Mouse (Mus musculus): ENCODE measurements around the gene Dnah8.

Dnah8 gene

DNA sequence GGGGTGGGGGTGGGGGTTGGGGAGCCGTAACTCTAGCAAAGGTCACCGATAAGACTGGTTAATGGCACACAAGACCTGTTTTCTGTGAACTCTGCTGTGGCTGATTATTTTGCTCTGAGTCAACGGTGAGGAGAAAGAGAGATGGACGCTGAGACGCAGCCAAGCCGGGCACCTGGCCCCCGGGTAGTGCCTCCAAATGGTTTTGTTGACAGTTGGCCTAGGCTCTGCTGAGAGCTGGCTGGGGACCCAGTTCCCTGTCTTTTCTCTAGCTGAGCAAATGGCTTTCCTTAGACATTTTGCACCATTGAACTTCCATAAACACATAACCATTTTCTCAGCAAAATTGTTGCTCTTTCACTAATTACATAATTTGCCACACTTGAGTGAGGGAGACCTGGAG lies 253.3 kb downstream of the Dnah8 start:
- peak; percentile 88 for DNase-seq (ENCODE audit: low read depth, low spot score)

DNA sequence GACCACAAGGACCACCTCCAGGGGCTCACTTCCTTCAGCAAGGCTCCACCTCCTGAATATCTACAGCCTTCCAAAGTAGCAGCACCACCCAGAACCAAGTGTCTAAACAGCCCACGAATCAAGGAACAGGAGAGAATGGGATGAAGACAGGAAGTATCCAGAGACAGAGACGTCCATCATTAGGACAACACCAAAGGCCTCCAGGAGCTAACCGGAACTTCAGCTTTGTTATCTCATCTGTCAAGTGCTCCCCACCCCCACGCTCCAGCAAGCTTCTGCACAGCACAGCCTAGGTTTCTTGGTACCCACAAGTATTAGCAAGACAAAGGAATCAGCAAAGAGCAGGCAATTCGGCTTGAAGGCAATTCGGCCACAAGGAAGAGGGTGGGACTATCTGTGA lies 254.5 kb downstream of the Dnah8 start:
- DNase-seq (ENCODE audit: low read depth, low spot score): no peak

DNA sequence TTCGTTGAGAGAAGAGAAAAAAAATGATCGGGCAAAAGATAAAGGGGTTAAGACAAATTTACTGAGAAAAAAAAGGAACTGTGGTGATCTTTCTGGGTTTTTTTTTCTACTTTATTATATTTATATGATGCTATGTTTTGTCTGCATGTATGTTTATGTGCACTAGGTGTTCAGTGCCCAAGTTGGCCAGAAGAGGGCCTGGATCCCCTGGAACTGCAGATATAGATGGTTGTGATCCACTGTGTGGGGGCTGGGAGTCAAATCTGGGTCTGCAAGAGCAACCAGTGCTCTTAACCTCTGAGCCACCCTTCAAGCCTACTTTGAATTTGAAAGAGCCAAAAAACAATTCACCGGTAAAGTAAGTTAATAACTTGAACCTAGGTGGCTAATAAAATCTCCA lies 256.2 kb downstream of the Dnah8 start:
- no peak for DNase-seq (ENCODE audit: low read depth, low spot score)

DNA sequence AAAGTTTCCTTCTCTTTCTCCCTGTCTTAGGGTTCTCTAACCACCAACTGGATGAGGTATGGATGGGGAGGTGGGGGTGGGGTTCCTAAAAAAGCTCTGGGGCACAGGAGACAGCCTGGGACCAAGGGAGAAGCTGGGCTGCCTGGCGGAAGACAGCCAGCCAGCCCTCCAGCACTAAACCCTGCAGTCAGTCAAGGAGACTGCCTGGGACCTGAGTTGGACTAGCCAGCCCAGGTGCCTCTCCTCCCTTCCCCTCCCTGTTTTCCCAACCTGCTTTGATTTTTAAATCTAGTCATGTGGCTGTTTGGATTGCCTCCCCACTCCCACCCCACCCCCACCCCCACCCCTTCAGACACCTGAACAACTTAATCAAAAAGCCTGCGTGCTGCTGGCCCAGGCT lies 256.8 kb downstream of the Dnah8 start:
- DNase-seq (ENCODE audit: low read depth, low spot score): no peak

- no peak for DNase-seq (ENCODE audit: low read depth, low spot score)
Observed at GRCm38 (mm10) chr17:30882206-30882605, 258.1 kb downstream of the Dnah8 start.

- DNase-seq (ENCODE audit: low read depth, low spot score): no peak
Observed at GRCm38 (mm10) chr17:30883534-30883933, 259.4 kb downstream of the Dnah8 start.

DNA sequence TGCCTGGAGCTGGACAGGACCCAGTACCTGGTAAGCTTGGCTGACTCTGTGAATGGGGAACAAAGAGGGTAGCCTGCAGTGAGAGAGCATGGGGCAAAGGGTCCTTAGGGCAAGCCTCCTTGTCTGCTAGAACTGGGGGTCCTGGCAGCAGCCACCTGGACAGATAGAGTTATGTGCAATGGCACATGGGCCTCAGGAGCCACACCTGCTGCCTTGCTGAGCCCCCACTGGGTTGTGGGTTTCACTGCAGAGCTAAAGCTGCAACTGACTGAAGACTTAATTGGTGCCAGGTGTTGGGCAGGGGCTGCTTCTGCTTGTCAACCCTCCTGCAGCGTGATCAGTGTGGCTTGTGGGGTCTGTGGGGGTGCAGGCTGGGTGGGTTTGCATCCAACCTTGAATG lies 267.9 kb downstream of the Dnah8 start:
- DNase-seq (ENCODE audit: low read depth, low spot score): no peak

GRCm38 (mm10) chr17:30892730-30893129 lies 268.6 kb downstream of the Dnah8 start:
- peak; percentile 29 for DNase-seq (ENCODE audit: low read depth, low spot score)

DNA sequence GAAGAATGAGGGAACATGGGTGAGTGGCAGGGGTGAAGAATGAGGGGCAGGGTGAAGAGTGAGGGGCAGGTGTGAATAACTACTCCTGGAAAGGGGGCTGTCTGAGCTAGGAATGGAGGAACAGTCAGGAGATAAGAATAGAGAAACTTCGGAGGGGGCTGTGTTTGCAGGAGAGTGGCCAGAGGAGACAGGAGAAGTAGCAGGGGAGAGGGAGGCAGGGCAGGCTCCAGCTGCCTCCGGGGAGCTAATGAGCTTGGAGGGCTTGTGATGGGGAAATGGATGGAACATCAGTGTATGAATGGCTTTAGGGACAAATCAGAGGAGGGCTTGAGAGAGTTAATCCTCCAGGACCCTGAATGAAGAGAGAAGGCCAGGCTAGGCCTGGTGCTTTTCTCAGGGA lies 272.9 kb downstream of the Dnah8 start:
- DNase-seq (ENCODE audit: low read depth, low spot score): no peak

GRCm38 (mm10) chr17:30901627-30902026 lies 277.5 kb downstream of the Dnah8 start, which contains the start of gene Glp1r:
Gene Glp1r, plus strand, starts transcription at chr17:30901817.
- DNase-seq (ENCODE audit: low read depth, low spot score): no peak

DNA sequence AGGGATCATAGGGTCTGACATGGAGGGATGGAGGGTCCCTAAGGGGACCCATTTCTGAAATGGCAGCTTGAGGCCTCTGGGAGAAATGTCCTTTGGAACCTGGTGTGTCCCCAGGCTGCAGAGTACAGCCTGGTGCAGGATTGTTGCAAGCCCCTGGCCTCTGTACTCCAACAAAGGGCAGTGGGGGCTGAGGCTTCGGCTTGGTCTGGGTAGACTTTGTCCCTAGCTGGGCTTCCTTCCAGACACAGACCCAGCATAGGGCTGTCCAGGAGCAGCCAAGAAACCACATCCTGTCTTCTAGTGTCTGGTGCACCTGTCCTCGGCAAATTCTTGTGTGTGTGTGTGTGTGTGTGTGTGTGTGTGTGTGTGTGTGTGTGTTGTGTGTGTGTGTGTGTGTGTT lies 279.9 kb downstream of the Dnah8 start:
- DNase-seq (ENCODE audit: low read depth, low spot score): no peak

DNA sequence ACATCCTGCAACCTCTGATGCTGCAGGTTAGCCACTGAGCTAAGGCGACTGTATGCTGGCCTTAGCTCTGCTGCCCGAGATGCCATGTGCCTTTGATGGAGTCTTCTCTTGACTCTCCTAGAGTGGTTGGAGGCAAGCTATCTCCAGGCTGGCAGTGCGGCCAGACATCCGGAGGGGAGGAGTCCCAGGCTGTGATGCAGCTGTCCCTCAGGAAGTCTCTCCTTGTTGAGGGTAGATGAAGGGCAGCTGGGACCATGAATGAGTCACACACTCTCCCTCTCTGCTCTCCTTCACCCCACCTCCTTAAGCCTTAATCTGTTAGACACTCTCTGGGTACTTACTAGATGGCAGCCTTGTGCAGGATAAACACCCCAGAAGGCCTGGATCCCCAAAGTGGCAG lies 283.4 kb downstream of the Dnah8 start:
- peak; percentile 27 for DNase-seq (ENCODE audit: low read depth, low spot score)

DNA sequence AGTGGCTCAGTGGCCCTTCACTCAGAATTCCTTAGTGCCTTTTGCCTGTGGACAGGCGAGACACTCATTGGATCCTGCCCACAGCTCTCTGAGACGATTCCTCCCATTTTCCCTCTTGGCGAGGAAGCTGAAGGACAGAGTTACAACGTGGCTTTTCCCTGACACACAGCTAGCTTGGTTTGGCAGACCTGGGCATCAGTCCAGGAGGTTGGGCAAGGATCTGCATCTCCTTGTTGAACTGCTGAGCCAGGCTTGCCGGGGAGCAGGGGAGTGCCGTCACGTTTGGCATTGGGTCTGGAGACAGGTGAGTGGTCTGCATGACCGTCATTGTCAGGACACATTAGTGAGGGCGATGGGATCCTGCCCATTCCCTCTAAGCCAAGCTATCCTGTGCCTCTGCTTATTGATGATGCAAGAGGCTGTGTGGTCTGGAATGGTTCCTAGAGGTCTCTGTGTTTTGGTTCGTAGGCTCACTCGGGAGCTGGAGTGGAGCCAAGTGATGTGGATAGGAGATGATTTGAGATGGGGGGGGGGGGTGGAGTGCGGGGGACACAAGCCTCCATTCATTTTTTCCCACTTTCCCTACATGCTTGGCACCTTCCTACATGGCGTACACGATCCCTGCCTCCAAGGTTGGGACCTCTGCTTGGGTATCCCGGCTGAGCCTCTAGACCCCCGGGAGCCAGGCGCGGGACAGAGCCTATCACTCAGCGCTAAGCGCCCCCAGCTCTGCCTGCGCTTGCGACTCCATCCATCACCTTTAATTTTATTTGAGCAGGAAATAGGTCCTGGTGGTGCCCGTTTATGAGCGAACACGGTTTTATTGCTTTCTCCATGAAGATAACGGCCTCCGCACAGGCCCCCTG lies 286.9 kb downstream of the Dnah8 start:
- peak; percentile 29 for DNase-seq (ENCODE audit: low read depth, low spot score)

DNA sequence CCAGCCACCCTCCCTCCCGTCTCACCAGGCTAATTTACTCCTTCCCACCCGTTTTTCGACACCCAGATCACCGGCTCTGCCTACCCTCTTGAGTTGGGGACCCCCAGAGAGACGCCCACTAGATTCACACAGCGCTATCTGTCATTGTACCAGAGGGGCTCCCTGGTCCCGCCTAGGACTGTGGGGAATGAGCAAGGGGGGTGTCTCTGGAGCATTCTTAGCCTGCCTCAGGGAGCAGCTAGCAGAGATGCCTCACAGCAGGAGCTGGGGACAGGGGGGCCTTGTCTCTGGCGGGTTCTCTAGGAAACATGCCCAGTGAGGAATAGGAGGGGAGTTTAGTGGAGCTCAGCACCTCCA lies 287.6 kb downstream of the Dnah8 start:
- DNase-seq (ENCODE audit: low read depth, low spot score): no peak

GRCm38 (mm10) chr17:30912536-30912935 lies 288.4 kb downstream of the Dnah8 start:
- DNase-seq (ENCODE audit: low read depth, low spot score): no peak

DNA sequence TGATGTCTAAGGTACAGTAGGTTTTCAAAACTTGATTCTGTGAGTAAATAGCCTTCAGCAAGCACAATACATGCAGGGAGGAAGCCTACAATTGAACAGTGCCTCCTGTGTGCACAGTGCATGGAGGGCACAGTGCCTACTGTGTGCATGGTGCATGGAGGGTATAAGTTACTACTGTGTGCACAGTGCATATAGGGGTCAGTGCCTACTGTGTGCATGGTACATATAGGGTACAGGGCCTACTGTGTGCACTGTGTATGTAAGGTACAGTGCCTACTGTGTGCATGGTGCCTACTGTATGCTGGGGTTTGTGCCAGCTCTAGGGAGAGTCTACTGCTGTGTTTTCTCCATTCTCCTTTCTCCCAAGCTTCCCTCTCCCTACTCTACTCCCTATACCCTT lies 290.1 kb downstream of the Dnah8 start:
- DNase-seq (ENCODE audit: low read depth, low spot score): no peak

DNA sequence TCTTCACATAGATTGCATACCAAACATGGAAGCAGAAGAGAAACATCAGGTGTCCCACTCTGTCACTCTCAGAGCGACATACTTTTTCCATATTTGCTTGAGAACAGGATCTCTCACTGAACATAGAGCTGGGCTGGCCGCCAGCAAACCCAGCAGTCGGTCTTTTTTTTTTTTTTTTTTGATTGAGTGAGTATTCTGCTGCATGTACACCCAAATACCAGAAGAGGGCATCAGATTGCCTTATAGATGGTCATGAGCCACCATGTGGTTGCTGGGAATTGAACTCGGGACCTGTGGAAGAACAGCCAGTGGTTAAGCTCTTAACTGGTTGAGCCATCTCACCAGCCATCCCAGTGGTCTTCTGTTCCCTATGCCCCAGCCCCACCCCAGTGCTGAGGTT lies 299.4 kb downstream of the Dnah8 start:
- peak; percentile 36 for DNase-seq (ENCODE audit: low read depth, low spot score)

All from brain, adult 2 months (tissue).